Mouse (Mus musculus) stomach, embryonic 15.5 days (tissue): Measurements from ENCODE around the gene Txndc16. TPM values are rescaled to one million over a fixed set of nuclear protein-coding genes. Genes with fewer than 3 reads are reported as not detected.

Source experiments
- ATAC-seq: fragments of 200-750 bp; cut with Nextera tagmentation; 2 replicates; pipeline ENCODE4 v1.8.0; 2017; ENCODE audit warnings: low read depth, moderate number of reproducible peaks, moderate TSS enrichment; ENCODE audit not compliant: insufficient read depth, low FRiP score
- H3K27ac ChIP-seq: fragments of 300-500 bp; sonication (generic); 2 replicates; pipeline ENCODE4 v1.5.1; 2015; ENCODE audit warnings: mild to moderate bottlenecking, inconsistent platforms
- H3K27me3 ChIP-seq: fragments of 300-500 bp; sonication (generic); replicated peaks from 2 replicates; pipeline ENCODE4 v1.6.1; 2015; ENCODE audit warnings: inconsistent platforms
- H3K36me3 ChIP-seq: fragments of 300-500 bp; sonication (generic); 2 replicates; pipeline ENCODE4 v1.6.1; 2015; ENCODE audit warnings: inconsistent platforms
- H3K4me1 ChIP-seq: fragments of 300-500 bp; sonication (generic); 2 replicates; pipeline ENCODE4 v1.6.1; 2015; ENCODE audit warnings: inconsistent platforms
- H3K4me2 ChIP-seq: fragments of 300-500 bp; sonication (generic); 2 replicates; pipeline ENCODE4 v1.6.1; 2015; ENCODE audit warnings: mild to moderate bottlenecking, inconsistent platforms
- H3K4me3 ChIP-seq: fragments of 300-500 bp; sonication (generic); replicated peaks from 2 replicates; pipeline ENCODE4 v1.5.1; 2015; ENCODE audit warnings: inconsistent platforms
- H3K9ac ChIP-seq: fragments of 300-500 bp; sonication (generic); 2 replicates; pipeline ENCODE4 v1.6.1; 2015; ENCODE audit warnings: inconsistent platforms
- H3K9me3 ChIP-seq: fragments of 300-500 bp; sonication (generic); 2 replicates; pipeline ENCODE4 v1.6.1; 2016; ENCODE audit warnings: inconsistent platforms
- WGBS: fragments of 180-500 bp; shearing (Covaris S2); methylation state at CpG from one replicate; pipeline ENCODE4 v1.1.7; 2015; 5-methylcytosine and 5-hydroxymethylcytosine counted together
- polyA plus RNA-seq: library from polyadenylated mRNA; unstranded; fragments of >200 nt; fragmentation: Nextera tagmentation; extraction: Ambion mirVana; gene quantifications from 2 replicates; pipeline ENCODE4 v1.2.1, GENCODE M21; 2015

Txndc16 gene
- polyA plus RNA-seq, 1 experiment from 2014 or later: 11.3 TPM

- WGBS: 66% methylated on average over 4 of the region's 4 CpGs
- no peak overlapping the region for H3K4me2 ChIP-seq
- H3K36me3 ChIP-seq: no peaks in the 10 kb centered on the region
- H3K27me3 ChIP-seq: no peaks in the 10 kb centered on the region
- no peak overlapping the region for H3K4me3 ChIP-seq
- ATAC-seq: no peak
- no peak overlapping the region for H3K9ac ChIP-seq
- no peak overlapping the region for H3K27ac ChIP-seq
- H3K4me1 ChIP-seq: no peaks in the 10 kb centered on the region
- H3K9me3 ChIP-seq: no peaks in the 10 kb centered on the region
These were observed 9.4 kb downstream of the Txndc16 start for GRCm38 (mm10) chr14:45210683-45211082.

- Histone ChIP-seq H3K9ac (no peak overlapping the region), H3K27me3 (no peaks in the 10 kb centered on the region), H3K4me3 (no peak overlapping the region), H3K4me1 (no peaks in the 10 kb centered on the region), H3K9me3 (no peaks in the 10 kb centered on the region), H3K27ac (no peak overlapping the region), H3K4me2 (no peak overlapping the region), H3K36me3 (no peaks in the 10 kb centered on the region)
- ATAC-seq: no peak
These were observed 19.5 kb downstream of the Txndc16 start for GRCm38 (mm10) chr14:45200607-45201006.

- WGBS: 70% methylated on average over 2 of the region's 2 CpGs
These were observed 29.1 kb downstream of the Txndc16 start for GRCm38 (mm10) chr14:45190999-45191398.

GRCm38 (mm10) chr14:45181611-45182010 is 38.5 kb downstream of the Txndc16 start:
- no peaks in the 10 kb centered on the region for H3K27me3 ChIP-seq
- H3K9me3 ChIP-seq: no peaks in the 10 kb centered on the region
- no peak overlapping the region for H3K4me3 ChIP-seq
- WGBS: 70% methylated on average over 4 of the region's 4 CpGs
- no peak overlapping the region for H3K9ac ChIP-seq
- no peaks in the 10 kb centered on the region for H3K36me3 ChIP-seq
- no peak overlapping the region for H3K4me2 ChIP-seq
- H3K4me1 ChIP-seq: no peaks in the 10 kb centered on the region
- no peak overlapping the region for H3K27ac ChIP-seq
- ATAC-seq: no peak

More at GRCm38 (mm10) chr14:45190999-45191398, 29.1 kb downstream of the Txndc16 start:
- no peaks in the 10 kb centered on the region for H3K9me3 ChIP-seq
- no peak overlapping the region for H3K27ac ChIP-seq
- no peaks in the 10 kb centered on the region for H3K27me3 ChIP-seq
- H3K9ac ChIP-seq: no peak overlapping the region
- no peaks in the 10 kb centered on the region for H3K36me3 ChIP-seq
- no peak overlapping the region for H3K4me3 ChIP-seq
- no peaks in the 10 kb centered on the region for H3K4me1 ChIP-seq
- H3K4me2 ChIP-seq: no peak overlapping the region
- no peak for ATAC-seq

- ATAC-seq: no peak
- no peaks in the 10 kb centered on the region for H3K4me1 ChIP-seq
- no peaks in the 10 kb centered on the region for H3K9me3 ChIP-seq
- H3K9ac ChIP-seq: no peak overlapping the region
- no peak overlapping the region for H3K27ac ChIP-seq
- no peaks in the 10 kb centered on the region for H3K27me3 ChIP-seq
- 72% methylated on average over 2 of the region's 2 CpGs for WGBS
- no peaks in the 10 kb centered on the region for H3K36me3 ChIP-seq
- no peak overlapping the region for H3K4me3 ChIP-seq
- H3K4me2 ChIP-seq: no peak overlapping the region
These were observed 40.5 kb downstream of the Txndc16 start for GRCm38 (mm10) chr14:45179606-45180005.

- Histone ChIP-seq H3K27ac (no peak overlapping the region), H3K9me3 (no peaks in the 10 kb centered on the region), H3K4me3 (no peak overlapping the region), H3K27me3 (no peaks in the 10 kb centered on the region), H3K4me1 (no peaks in the 10 kb centered on the region), H3K36me3 (no peaks in the 10 kb centered on the region), H3K4me2 (no peak overlapping the region), H3K9ac (no peak overlapping the region)
- ATAC-seq: no peak
- 34% methylated on average over 2 of the region's 2 CpGs for WGBS
These were observed 40.9 kb downstream of the Txndc16 start for GRCm38 (mm10) chr14:45179186-45179585.

- no peaks in the 10 kb centered on the region for H3K36me3 ChIP-seq
- H3K4me2 ChIP-seq: no peak overlapping the region
- no peak overlapping the region for H3K27ac ChIP-seq
- H3K27me3 ChIP-seq: no peaks in the 10 kb centered on the region
- no peak for ATAC-seq
- H3K9ac ChIP-seq: no peak overlapping the region
- WGBS: 67% methylated on average over 14 of the region's 14 CpGs
- H3K9me3 ChIP-seq: no peaks in the 10 kb centered on the region
- no peak overlapping the region for H3K4me3 ChIP-seq
- H3K4me1 ChIP-seq: no peaks in the 10 kb centered on the region
These were observed 45.0 kb downstream of the Txndc16 start for GRCm38 (mm10) chr14:45175012-45175740.

GRCm38 (mm10) chr14:45172260-45172659 is 47.9 kb downstream of the Txndc16 start:
- no peak for ATAC-seq
- Histone ChIP-seq H3K9ac (no peak overlapping the region), H3K4me3 (no peak overlapping the region), H3K27ac (no peak overlapping the region), H3K9me3 (no peaks in the 10 kb centered on the region), H3K27me3 (no peaks in the 10 kb centered on the region), H3K4me2 (no peak overlapping the region), H3K4me1 (no peaks in the 10 kb centered on the region), H3K36me3 (no peaks in the 10 kb centered on the region)
- 93% methylated on average over 5 of the region's 5 CpGs for WGBS

GRCm38 (mm10) chr14:45167366-45167765 is 52.8 kb downstream of the Txndc16 start:
- Histone ChIP-seq H3K27me3 (no peaks in the 10 kb centered on the region), H3K9me3 (no peaks in the 10 kb centered on the region), H3K9ac (no peak overlapping the region), H3K27ac (no peak overlapping the region), H3K36me3 (no peaks in the 10 kb centered on the region), H3K4me1 (no peaks in the 10 kb centered on the region), H3K4me2 (no peak overlapping the region), H3K4me3 (no peak overlapping the region)
- no peak for ATAC-seq
- WGBS: 83% methylated on average over 8 of the region's 8 CpGs

- no peak for ATAC-seq
- 75% methylated on average over 4 of the region's 4 CpGs for WGBS
- Histone ChIP-seq H3K27me3 (no peaks in the 10 kb centered on the region), H3K4me3 (no peak overlapping the region), H3K4me2 (no peak overlapping the region), H3K4me1 (no peaks in the 10 kb centered on the region), H3K36me3 (no peaks in the 10 kb centered on the region), H3K9me3 (no peaks in the 10 kb centered on the region), H3K9ac (no peak overlapping the region), H3K27ac (no peak overlapping the region)
These were observed 64.5 kb downstream of the Txndc16 start for GRCm38 (mm10) chr14:45155511-45156173.

- Histone ChIP-seq H3K9me3 (no peaks in the 10 kb centered on the region), H3K9ac (no peak overlapping the region), H3K4me3 (no peak overlapping the region), H3K27me3 (no peaks in the 10 kb centered on the region), H3K4me1 (no peaks in the 10 kb centered on the region), H3K27ac (no peak overlapping the region), H3K36me3 (no peaks in the 10 kb centered on the region), H3K4me2 (no peak overlapping the region)
- WGBS: 84% methylated on average over 2 of the region's 2 CpGs
- ATAC-seq: no peak
These were observed 66.9 kb downstream of the Txndc16 start for GRCm38 (mm10) chr14:45153258-45153657.

- Histone ChIP-seq H3K4me3 (no peak overlapping the region), H3K9ac (no peak overlapping the region), H3K9me3 (no peaks in the 10 kb centered on the region), H3K4me1 (no peaks in the 10 kb centered on the region; the same call in 1 of the 2 replicates), H3K27ac (no peak overlapping the region), H3K36me3 (no peaks in the 10 kb centered on the region), H3K27me3 (no peaks in the 10 kb centered on the region), H3K4me2 (no peak overlapping the region)
- 49% methylated on average over 4 of the region's 4 CpGs for WGBS
- no peak for ATAC-seq
These were observed 77.6 kb downstream of the Txndc16 start for GRCm38 (mm10) chr14:45142511-45142910.
